Mouse (Mus musculus) gastrocnemius, adult 2 months (tissue): ENCODE measurements around the gene Rbm7. TPM values are rescaled to one million over a fixed set of nuclear protein-coding genes. Genes with fewer than 3 reads are reported as not detected.
"Not testable (repeated sequence)": the region's sequence is repeated elsewhere in the genome, so short reads cannot be mapped to it uniquely, and the experiment has no call there.

Source experiments
- DNase-seq: peaks from one replicate; pipeline ENCODE4 v3.0.0; 2022
- H3K27ac ChIP-seq: fragments of 200-600 bp; 2 replicates; pipeline ENCODE4 v1.8.1; 2022; ENCODE audit warnings: mild to moderate bottlenecking
- H3K4me3 ChIP-seq: fragments of 200-600 bp; 2 replicates; pipeline ENCODE4 v1.8.1; 2022; ENCODE audit warnings: mild to moderate bottlenecking, moderate library complexity
- CTCF ChIP-seq: fragments of 200-600 bp; IDR thresholded peaks from 2 replicates; pipeline ENCODE4 v1.8.1; 2022; ENCODE audit warnings: antibody characterized with exemption, mild to moderate bottlenecking, moderate library complexity
- intact Hi-C: fragments of 180-260 bp; cut with DNase I; formaldehyde crosslinking; loops from one replicate; pipeline ENCODE4 v1.15.1; 2025
- long read RNA-seq, 2 experiments: library from polyadenylated mRNA; stranded (forward); transcript quantifications; one replicate each; pipeline ENCODE4 v2.0.0; 2021
- total RNA-seq, 2 experiments: library from RNA; stranded (reverse); gene quantifications; 2 replicates each; pipeline ENCODE4 v1.2.3; 2021

Rbm7 gene
- 10 to 100 TPM; 15.2 to 16.0 TPM for total RNA-seq
- long read RNA-seq, experiment 1, transcript Rbm7-204 (6 exons, 1,867 nt): minor isoform, 6 of 26 reads
- long read RNA-seq, experiment 1, transcript Rbm7-201 (5 exons, 1,773 nt): major isoform, 15 of 26 reads
- long read RNA-seq, experiment 1, partial matches to known transcripts: 1 of 26 reads
- long read RNA-seq, experiment 1, other reads (novel, unspliced or antisense): 3 of 26 reads
- long read RNA-seq, experiment 2, transcript Rbm7-201 (5 exons, 1,773 nt): major isoform, 12 of 23 reads
- long read RNA-seq, experiment 2, transcript Rbm7-204 (6 exons, 1,867 nt): minor isoform, 8 of 23 reads
- long read RNA-seq, experiment 2, partial matches to known transcripts: 1 of 23 reads
- long read RNA-seq, experiment 2, other reads (novel, unspliced or antisense): 1 of 23 reads

DNA sequence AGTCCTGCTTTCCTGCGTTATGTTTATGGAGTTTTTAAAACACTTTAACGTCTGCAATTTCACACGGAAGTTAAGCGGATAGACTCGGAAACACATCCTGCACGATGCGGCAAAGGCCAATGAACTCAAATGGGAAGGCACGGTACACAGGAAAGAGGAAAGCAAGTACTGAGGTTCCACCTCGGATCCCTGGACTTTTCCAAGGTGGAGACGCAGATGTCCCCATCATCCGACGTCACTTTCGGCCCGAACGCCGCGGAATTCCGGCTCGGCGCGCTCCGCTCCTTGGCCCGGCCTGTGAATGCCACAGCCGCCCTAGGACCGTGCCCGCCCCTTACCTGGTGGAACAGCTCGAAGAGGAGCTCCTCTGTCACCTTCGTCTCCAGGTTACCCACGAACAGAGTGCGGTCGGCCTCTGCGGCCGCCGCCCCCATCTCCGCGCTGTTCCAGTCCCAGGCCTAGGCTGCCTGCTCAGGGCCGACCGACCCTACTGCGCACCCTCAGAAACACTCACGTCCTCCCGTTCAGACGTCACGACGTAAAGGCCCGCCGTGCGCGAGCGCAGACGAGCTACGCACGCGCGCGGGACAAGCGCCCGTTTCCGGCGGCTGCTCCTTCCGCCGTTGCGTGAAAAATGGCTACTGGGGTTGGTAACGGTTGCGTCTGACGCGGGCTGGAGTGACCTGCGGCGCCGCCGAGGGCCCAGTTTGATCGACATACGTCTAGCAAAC, at the start of gene Rbm7, which contains the start of gene Gm5617:
TSS of gene Rbm7 (minus strand) at position 483 of the 731 bp plus-strand sequence.
TSS of gene Gm5617 (plus strand) at position 626 of the 731 bp plus-strand sequence.
- TF ChIP-seq CTCF: no peak
- H3K27ac ChIP-seq: peak within 1 kb of the TSS; percentile 97
- peak; percentile 97 for DNase-seq
- peak within 1 kb of the TSS; percentile 85 for H3K4me3 ChIP-seq
- intact Hi-C loops: loop anchor here (2.0 to 10.0 kb wide), 3 partner anchors 14 to 560 kb away; partner anchors contain the start of genes Rexo2, Usp28 and Zw10

GRCm38 (mm10) chr9:48538688-48539087, 43.6 kb upstream of the Rbm7 start:
- DNase-seq: no peak
- intact Hi-C loops: no loop called here
- Histone ChIP-seq H3K4me3 (no peak overlapping the region), H3K27ac (no peak overlapping the region)
- TF ChIP-seq CTCF: no peak

GRCm38 (mm10) chr9:48538044-48538645, 43.0 kb upstream of the Rbm7 start:
- TF ChIP-seq CTCF: no peak
- Histone ChIP-seq H3K4me3 (no peak overlapping the region), H3K27ac (no peak overlapping the region)
- intact Hi-C loops: no loop called here
- DNase-seq: no peak

DNA sequence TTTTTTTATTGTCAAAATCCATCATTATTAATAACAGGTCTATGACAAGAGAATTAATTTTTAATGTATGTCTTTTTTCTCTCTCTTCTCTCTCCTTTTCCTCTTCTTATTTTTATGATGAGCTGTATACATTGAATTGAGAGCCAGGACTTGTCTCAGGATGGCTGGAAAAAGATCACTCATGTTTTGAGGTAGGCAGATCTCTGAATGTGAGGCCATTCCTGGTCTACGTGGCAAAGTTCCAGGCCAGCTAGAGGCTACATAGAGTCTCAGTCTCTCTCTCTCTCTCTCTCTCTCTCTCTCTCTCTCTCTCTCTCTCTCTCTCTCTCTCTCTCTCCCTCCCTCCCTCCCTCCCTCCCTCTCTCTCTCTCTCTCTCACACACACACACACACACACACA, 42.5 kb upstream of the Rbm7 start:
- H3K4me3 ChIP-seq, H3K27ac ChIP-seq, DNase-seq, intact Hi-C loops: not testable (repeated sequence)

DNA sequence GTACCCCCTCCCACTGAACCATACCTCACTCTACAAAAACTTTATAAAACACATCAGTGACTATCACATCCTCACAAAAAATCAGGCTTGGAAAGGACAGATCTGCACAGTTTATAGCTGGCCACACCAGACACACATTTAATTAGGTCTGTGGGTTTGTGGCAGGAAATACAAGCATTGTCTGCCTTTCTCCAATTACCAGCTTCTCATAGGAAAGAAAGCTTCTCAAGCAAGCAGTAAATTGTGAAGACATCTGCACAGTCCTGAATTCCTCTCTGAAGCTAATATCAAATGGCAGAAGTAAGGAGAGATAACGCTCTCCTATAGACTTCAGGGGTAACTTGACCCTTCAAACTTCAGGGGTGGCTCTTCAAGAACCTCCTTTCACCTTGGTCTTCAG, 41.3 kb upstream of the Rbm7 start:
- intact Hi-C loops: no loop called here
- H3K4me3 ChIP-seq: no peak overlapping the region
- H3K27ac ChIP-seq: no peak overlapping the region
- no peak for TF ChIP-seq CTCF
- DNase-seq: no peak

DNA sequence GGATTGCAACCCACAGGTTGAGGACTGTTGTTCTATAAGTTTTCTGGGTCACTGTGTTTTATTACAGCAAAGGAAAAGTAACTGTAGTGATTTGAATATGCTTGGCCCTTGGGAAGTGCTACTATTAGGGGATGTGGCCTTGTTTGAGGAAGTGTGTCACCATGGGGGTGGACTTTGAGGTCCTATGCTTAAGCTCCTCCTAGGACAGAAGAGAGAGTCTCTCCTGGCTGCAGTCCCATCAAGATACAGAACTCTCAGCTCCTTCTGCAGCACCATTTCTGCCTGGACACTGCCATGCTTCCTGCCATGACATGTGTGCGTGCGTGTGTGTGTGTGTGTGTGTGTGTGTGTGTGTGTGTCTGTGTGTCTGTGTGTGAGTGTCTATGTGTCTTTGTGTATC, 37.6 kb upstream of the Rbm7 start:
- H3K4me3 ChIP-seq: no peak overlapping the region
- H3K27ac ChIP-seq: no peak overlapping the region
- no peak for DNase-seq
- intact Hi-C loops: no loop called here
- no peak for TF ChIP-seq CTCF

DNA sequence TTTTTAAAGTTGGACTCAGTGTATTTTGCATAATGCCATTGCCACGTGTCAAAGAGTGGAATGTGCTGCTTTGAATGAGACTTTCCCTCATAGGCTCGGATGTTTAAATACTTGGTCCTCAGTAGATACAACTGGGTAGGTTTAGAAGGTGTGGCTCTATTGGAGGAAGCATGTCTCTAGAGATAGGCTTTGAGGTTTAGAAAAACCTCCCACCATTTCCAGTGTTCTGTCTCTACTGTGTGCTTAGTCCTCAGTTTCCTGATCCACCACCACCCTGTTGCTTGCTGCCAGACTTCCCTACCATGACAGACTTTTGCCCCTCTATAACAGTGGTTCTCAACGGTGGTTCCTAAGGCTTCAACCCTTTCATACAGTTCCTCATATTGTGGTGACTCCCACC, 37.1 kb upstream of the Rbm7 start:
- no peak for DNase-seq
- Histone ChIP-seq H3K4me3 (no peak overlapping the region), H3K27ac (no peak overlapping the region)
- no peak for TF ChIP-seq CTCF
- intact Hi-C loops: no loop called here

- intact Hi-C loops: no loop called here
- Histone ChIP-seq H3K4me3 (no peak overlapping the region), H3K27ac (no peak overlapping the region)
- DNase-seq: no peak
- no peak for TF ChIP-seq CTCF
Observed at GRCm38 (mm10) chr9:48531294-48531693, 36.2 kb upstream of the Rbm7 start.

GRCm38 (mm10) chr9:48526520-48526919, 31.4 kb upstream of the Rbm7 start:
- intact Hi-C loops: no loop called here
- no peak for DNase-seq
- Histone ChIP-seq H3K4me3 (no peak overlapping the region), H3K27ac (no peak overlapping the region)
- TF ChIP-seq CTCF: no peak

DNA sequence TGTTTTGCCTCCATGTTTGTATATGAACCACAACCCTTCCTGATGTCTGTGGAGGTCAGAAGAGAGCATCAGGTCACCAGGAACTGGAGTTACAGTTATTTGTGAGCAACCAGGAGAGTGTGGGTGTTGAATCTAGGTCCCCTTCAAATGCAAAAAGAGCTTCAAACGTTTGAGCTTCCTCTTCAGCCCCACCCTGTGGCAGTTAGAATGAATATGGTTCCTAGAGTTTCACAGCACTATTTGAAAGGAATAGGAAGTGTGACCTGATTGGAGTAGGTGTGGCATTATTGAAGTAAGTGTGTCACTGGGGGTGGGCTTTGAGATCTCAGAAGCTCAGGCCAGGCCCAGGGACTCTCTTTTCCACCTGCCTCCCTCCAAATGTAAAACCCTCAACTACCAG, 30.5 kb upstream of the Rbm7 start:
- intact Hi-C loops: no loop called here
- no peak for DNase-seq
- Histone ChIP-seq H3K4me3 (no peak overlapping the region), H3K27ac (no peak overlapping the region)
- no peak for TF ChIP-seq CTCF

GRCm38 (mm10) chr9:48520405-48520804, 25.3 kb upstream of the Rbm7 start:
- intact Hi-C loops: not testable (repeated sequence)

GRCm38 (mm10) chr9:48517372-48518130, 22.5 kb upstream of the Rbm7 start:
- intact Hi-C loops: no loop called here
- no peak for TF ChIP-seq CTCF
- Histone ChIP-seq H3K27ac (peak overlapping the region; percentile 38), H3K4me3 (peak overlapping the region; percentile 47)
- no peak for DNase-seq

More at GRCm38 (mm10) chr9:48520405-48520804, 25.3 kb upstream of the Rbm7 start:
- H3K4me3 ChIP-seq, H3K27ac ChIP-seq, DNase-seq: not testable (repeated sequence)
